Comparison of ENCODE assay signal across 10 mouse cellular contexts in the genomic region with DNA sequence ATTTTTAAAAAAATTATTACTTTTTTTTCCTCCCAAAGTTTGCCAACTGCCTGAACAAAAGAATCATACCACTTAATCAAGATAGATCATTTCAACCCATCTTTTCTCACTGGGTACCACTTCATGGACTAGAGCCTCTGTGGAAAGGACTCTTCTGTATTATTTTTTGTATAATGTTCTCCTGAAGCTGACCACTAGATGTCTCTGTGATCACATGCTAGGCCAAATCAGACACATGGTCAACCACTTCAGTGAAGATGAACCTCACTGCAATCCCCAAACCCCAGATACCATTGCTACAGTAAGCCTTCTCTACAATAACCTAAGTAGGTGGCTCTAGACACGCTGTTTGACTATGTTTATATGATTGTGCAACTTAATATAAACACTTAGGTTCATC. TPM values are rescaled to one million over a fixed set of nuclear protein-coding genes. Genes with fewer than 3 reads are reported as not detected.
DNase-seq lines count a peak whose midpoint lies in the region; ATAC-seq and TF ChIP-seq lines count a peak whose summit lies in the region.
"Had no signal": no experiment of that assay in that cellular context is flagged by ENCODE, and none has a peak within 500 bp of the region (broad histone marks: within the 10 kb centered on the region; RNA-seq: fewer than 3 reads in every experiment).

No protein-coding gene starts in this region.

- intact Hi-C loops in left cerebral cortex, adult 2 months (cut with DNase I), result loop anchor here (2.0 to 10.0 kb wide), 2 partner anchors 245 to 1127 kb away; no protein-coding TSS in a partner anchor
- intact Hi-C loops in left cerebral cortex, postnatal 36 days (cut with DNase I), result loop anchor here (5.0 kb wide), 1 partner anchor 245 kb away; no protein-coding TSS in a partner anchor

- H3K4me2 ChIP-seq in hindbrain, embryonic 16.5 days (ENCODE audit: low read length), result no peak overlapping the region

- no peaks in the 10 kb centered on the region for H3K9me3 ChIP-seq in hindbrain, embryonic 16.5 days (ENCODE audit: control insufficient read depth, low read length)

- DNase-seq in adrenal gland, postnatal 14 days, result peak; percentile 11
- no peak for DNase-seq in adrenal gland, adult 2 months
- DNase-seq in left cerebral cortex, adult 2 months (ENCODE audit: extremely low spot score in 1 of 2, low spot score in 2 of 2), result no peak
- no peak for DNase-seq in left cerebral cortex, postnatal 36 days (ENCODE audit: low spot score in 2 of 2)
- peak; percentile 18 for DNase-seq in cerebellum, adult 11-12 months
- no peak for DNase-seq in spleen, adult 18-20 months
- no peak for DNase-seq in right cerebral cortex, postnatal 4 days
- DNase-seq: B cell, adult 2 months; gastrocnemius, postnatal 14 days had no signal

- ATAC-seq in hindbrain, embryonic 16.5 days, result peak; percentile 48; the same call in 1 of the 2 replicates

- WGBS in hindbrain, embryonic 16.5 days, result 71% methylated on average over 1 of the region's 1 CpGs

- peak; percentile 68 for TF ChIP-seq CTCF in left cerebral cortex, adult 2 months (IDR thresholded peaks at IDR 0.05)

- no peaks in the 10 kb centered on the region for H3K27me3 ChIP-seq in hindbrain, embryonic 16.5 days (replicated peaks; ENCODE audit: control insufficient read depth, insufficient read depth, low read length)

- no peaks in the 10 kb centered on the region for H3K4me1 ChIP-seq in hindbrain, embryonic 16.5 days (ENCODE audit: control insufficient read depth, insufficient read depth, low read depth, low read length)

- no peak overlapping the region for H3K4me3 ChIP-seq in left cerebral cortex, adult 2 months
- no peak overlapping the region for H3K4me3 ChIP-seq in hindbrain, embryonic 16.5 days (ENCODE audit: low read length)

- no peak overlapping the region for H3K27ac ChIP-seq in left cerebral cortex, adult 2 months
- no peak overlapping the region for H3K27ac ChIP-seq in hindbrain, embryonic 16.5 days (ENCODE audit: low read depth, low read length)

- H3K36me3 ChIP-seq in hindbrain, embryonic 16.5 days (ENCODE audit: control insufficient read depth, insufficient read depth, low read length), result no peaks in the 10 kb centered on the region

- H3K9ac ChIP-seq in hindbrain, embryonic 16.5 days (ENCODE audit: low read depth, low read length), result no peak overlapping the region

RNA-seq across cellular contexts. Expression of gene Lrrc4c, which starts 19.4 kb away (rescaled TPM):
- 2.1 and 2.7 TPM in 2 replicates for total RNA-seq in adrenal gland, postnatal 14 days (2021)
- 1 to 10 TPM; 2.9 to 5.1 TPM for total RNA-seq in adrenal gland, adult 2 months (2021)
- 0.29 and 0.37 TPM in 2 replicates for polyA plus RNA-seq in adrenal gland, adult 2 months (2012; rRNA removed)
- 100 to 1,000 TPM; 125 to 133 TPM for total RNA-seq in left cerebral cortex, adult 2 months (2021)
- 100 to 1,000 TPM; 118 to 135 TPM for total RNA-seq in left cerebral cortex, postnatal 36 days (2021)
- 41.0 and 42.5 TPM in 2 replicates for polyA plus RNA-seq in hindbrain, embryonic 16.5 days (2015; fragmentation: Nextera tagmentation; extraction: Ambion mirVana)

Comparison
In these comparisons a context has a peak if more than half of its experiments do, and no peak if none do; other contexts are left out.
1. DNase-seq: peak in adrenal gland, postnatal 14 days (single experiment) and cerebellum, adult 11-12 months (single experiment); none in adrenal gland, adult 2 months (single experiment), left cerebral cortex, adult 2 months (0 of 2), left cerebral cortex, postnatal 36 days (0 of 2), spleen, adult 18-20 months (0 of 2) and right cerebral cortex, postnatal 4 days (single experiment).
2. RNA of gene Lrrc4c, which starts 19.4 kb away (total RNA-seq): 118 to 135 TPM in left cerebral cortex, postnatal 36 days and 125 to 133 TPM in left cerebral cortex, adult 2 months; 2.9 to 5.1 TPM in adrenal gland, adult 2 months and 2.1 to 2.7 TPM in adrenal gland, postnatal 14 days; every median in the first group is over 10 times any median in the second.